Mouse (Mus musculus): ENCODE results near the gene Rgl1.

DNA sequence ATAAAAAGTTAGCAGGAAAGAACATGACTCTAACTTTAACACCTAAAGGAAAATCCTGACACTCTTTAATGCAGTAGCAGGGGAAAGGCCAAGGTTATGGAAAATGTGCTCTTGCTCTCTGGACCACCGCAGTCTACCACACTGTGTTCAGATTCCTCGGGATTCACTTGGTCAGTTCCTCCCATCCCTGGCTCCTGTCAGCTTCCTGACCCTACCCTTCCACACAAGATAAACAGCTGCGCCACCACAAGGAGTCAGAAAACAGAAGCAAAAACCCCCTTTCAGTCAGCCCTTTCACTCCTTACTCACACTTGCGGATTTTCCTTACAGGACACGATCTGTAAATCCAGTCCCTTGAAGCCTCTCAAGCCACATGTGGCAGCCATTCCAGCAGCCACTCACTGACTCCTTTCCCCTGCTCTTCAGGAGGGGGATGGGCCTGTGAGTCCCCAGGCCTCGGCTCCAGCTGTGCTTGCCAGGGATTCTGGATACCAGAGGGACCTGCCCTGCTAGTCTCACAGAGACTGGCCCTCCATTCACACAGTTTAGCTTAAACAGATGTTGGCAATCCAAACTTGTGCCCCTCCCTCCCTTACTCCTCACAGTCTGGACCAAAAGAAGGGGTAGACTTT lies 78.9 kb downstream of the Rgl1 start:
- TF ChIP-seq CTCF (IDR thresholded peaks at IDR 0.05; ENCODE audit: low read depth): no peak
- no peak for TF ChIP-seq EP300 (optimal IDR thresholded peaks at IDR 0.05)

All from stomach, postnatal 0 days (tissue).